Mouse (Mus musculus): Measurements from ENCODE around the gene Lrrk1.

Gene Lrrk1

DNA sequence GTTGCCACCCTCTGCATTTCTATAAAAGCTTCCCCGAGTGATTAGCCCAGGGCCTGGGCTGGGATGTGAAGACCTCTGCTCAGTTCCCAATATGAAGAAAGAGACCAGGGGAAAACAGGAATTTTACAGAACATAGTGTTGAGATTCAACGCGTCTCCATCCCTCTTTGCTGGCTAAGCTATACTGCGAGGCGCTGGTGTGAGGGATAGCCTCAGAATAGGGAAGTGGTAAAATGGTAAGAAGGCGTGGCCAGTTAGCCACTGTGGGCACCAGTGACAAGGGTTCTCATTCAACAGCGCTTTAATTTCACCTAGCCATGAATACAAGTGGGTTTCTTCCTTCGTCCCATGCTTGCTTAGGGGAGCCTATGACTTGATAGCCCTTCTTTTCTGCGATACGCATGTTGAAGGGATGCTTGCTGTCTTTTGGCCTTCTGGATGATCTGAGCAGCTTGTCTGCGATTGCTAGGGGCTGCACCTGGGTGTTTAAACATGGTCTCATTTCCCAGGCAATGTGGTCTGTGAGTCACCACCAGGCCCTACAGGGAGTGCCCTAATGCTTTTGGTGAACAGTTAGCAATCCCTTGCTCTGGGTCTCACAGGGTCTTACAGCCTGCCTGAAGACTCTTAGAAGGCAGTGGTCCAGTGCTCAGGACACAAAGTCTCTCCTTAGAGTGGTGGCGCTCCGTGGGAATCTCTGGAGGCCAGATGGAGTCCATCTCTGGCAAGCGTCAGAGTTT is 84.1 kb downstream of the Lrrk1 start:
- no peak for DNase-seq (ENCODE audit: low read depth, low spot score)

GRCm38 (mm10) chr7:66301486-66301885 is 86.7 kb downstream of the Lrrk1 start:
- no peak for DNase-seq (ENCODE audit: low read depth, low spot score)

- DNase-seq (ENCODE audit: low read depth, low spot score), result peak; percentile 81
Observed at GRCm38 (mm10) chr7:66300680-66301079, 87.5 kb downstream of the Lrrk1 start.

DNA sequence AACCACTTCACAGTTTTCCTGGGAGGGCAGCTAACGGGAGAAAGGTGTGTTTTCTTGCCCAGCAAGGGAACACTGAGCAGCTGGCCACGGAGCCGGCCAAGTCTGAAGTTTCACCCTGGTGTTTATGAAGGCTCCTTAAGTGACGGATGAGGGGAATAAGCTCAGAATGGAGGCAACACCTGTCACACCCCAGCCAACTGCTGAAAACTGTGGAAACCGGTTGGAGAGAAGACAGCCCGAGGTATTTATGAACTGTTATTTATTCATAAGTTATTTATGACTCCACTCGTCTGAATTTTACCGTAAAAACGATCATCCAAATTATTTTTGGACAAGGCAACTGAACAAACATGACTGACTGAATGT is 90.5 kb downstream of the Lrrk1 start:
- no peak for DNase-seq (ENCODE audit: low read depth, low spot score)

- no peak for DNase-seq (ENCODE audit: low read depth, low spot score)
Observed at GRCm38 (mm10) chr7:66296921-66297655, 91.1 kb downstream of the Lrrk1 start.

GRCm38 (mm10) chr7:66292552-66293376 is 95.4 kb downstream of the Lrrk1 start:
- DNase-seq (ENCODE audit: low read depth, low spot score), result peak; percentile 75

GRCm38 (mm10) chr7:66292010-66292409 is 96.1 kb downstream of the Lrrk1 start:
- no peak for DNase-seq (ENCODE audit: low read depth, low spot score)

- no peak for DNase-seq (ENCODE audit: low read depth, low spot score)
Observed at GRCm38 (mm10) chr7:66282984-66283612, 105.1 kb downstream of the Lrrk1 start.

- DNase-seq (ENCODE audit: low read depth, low spot score), result no peak
Observed at GRCm38 (mm10) chr7:66282265-66282664, 105.9 kb downstream of the Lrrk1 start.

- no peak for DNase-seq (ENCODE audit: low read depth, low spot score)
Observed at GRCm38 (mm10) chr7:66278001-66278400, 110.1 kb downstream of the Lrrk1 start.

DNA sequence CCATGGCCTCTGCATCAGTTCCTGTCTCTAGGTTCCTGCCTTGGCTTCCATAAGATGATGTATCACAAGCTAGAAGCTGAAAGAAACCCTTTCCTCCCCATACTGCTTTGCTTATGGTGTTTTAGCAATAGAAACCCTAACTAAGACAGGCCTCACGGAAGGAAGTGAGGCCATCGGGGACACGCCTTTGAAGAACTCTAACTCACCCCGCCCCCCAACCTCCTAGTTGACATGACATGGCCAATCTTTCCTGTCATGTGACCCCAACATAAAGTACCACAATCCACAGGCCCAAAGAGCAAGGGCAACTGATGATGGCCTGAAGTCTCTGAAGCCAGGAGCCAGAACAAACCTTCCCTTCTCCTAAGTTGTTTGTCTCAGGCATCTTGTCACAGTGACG is 114.7 kb downstream of the Lrrk1 start:
- no peak for DNase-seq (ENCODE audit: low read depth, low spot score)

DNA sequence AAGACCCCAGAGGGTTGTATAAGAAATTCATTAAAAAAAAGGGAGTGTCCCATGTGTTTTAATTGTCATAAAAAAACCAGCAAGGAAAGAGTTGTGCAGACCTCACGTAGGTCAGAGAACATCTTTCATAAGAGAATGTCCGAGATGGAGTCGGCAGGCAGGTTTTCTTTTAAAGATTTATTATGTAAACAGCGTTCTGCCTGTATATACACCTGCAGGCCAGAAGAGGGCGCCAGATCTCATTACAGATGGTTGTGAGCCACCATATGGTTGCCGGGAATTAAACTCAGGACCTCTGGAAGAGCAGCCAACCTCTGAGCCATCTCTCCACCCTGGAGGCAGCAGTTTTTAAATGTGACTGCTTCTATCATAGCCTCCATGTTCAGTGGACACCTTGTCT is 116.9 kb downstream of the Lrrk1 start:
- DNase-seq (ENCODE audit: low read depth, low spot score), result no peak

- DNase-seq (ENCODE audit: low read depth, low spot score), result no peak
Observed at GRCm38 (mm10) chr7:66266942-66267850, 121.0 kb downstream of the Lrrk1 start.

- no peak for DNase-seq (ENCODE audit: low read depth, low spot score)
Observed at GRCm38 (mm10) chr7:66263421-66263820, 124.7 kb downstream of the Lrrk1 start.

GRCm38 (mm10) chr7:66262570-66263156 is 125.5 kb downstream of the Lrrk1 start:
- no peak for DNase-seq (ENCODE audit: low read depth, low spot score)

DNA sequence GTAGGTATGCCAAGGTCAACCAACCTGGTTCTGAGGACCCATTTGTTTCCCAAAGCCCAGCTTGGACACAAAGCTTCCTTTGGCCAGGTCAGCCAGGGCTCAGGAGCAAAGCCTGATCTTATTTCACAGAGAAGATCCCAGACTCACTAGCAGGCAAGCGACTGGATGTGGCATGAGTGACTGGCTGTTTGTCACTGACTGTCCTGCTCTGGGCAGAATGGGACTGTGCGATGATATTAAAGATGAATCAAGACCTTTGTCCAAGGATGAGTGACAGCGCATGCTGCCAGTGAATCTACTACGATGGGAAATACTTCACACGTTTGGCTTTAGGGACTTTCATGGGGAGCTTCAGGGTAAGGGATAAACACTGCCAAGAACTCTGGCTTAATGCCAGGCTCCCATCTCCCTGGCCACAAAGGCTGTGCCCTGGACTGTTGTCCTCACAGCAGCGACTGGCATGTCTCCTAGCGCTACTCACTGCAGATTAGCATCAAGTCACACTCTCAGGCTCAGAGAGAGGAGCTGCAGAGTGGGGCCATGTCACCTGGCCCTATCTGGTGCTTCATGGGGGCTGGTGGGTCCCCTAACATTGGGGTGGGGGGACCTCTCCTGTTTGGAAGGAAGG is 127.3 kb downstream of the Lrrk1 start:
- no peak for DNase-seq (ENCODE audit: low read depth, low spot score)

GRCm38 (mm10) chr7:66260295-66260694 is 127.9 kb downstream of the Lrrk1 start:
- DNase-seq (ENCODE audit: low read depth, low spot score), result no peak

GRCm38 (mm10) chr7:66259436-66260206 is 128.5 kb downstream of the Lrrk1 start:
- no peak for DNase-seq (ENCODE audit: low read depth, low spot score)

DNA sequence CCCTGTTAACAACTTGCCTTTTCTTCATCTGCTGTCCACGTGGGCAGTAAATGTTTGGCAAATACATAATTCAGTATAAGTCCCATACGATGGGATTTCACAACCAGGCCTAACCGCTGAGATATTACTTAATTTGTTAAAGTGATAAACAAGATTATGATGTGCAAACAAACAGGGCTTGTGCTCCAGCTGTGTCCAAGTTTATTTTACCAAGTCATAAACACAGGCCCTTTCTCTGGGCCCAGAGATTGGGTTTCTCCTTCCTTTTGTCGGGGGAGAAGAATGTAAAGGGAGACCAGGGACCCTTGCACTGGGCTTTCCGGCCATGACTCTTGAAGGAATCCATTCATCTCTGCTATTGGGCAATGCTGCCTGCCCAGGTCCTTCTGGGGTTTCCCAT is 129.2 kb downstream of the Lrrk1 start:
- no peak for DNase-seq (ENCODE audit: low read depth, low spot score)
